Mouse (Mus musculus) kidney, embryonic 16.5 days (tissue): ENCODE data around the gene Pon1. TPM values are rescaled to one million over a fixed set of nuclear protein-coding genes. Genes with fewer than 3 reads are reported as not detected.
"Not testable (repeated sequence)": the region's sequence is repeated elsewhere in the genome, so short reads cannot be mapped to it uniquely, and the experiment has no call there.

Source experiments
- ATAC-seq: fragments of 200-750 bp; cut with Nextera tagmentation; 2 replicates; pipeline ENCODE4 v1.8.0; 2017; ENCODE audit warnings: moderate TSS enrichment; ENCODE audit not compliant: low FRiP score, low TSS enrichment
- H3K27ac ChIP-seq: fragments of 300-500 bp; sonication (generic); 2 replicates; pipeline ENCODE4 v1.5.1; 2014; ENCODE audit warnings: low read length
- H3K27me3 ChIP-seq: fragments of 300-500 bp; sonication (generic); 2 replicates; pipeline ENCODE4 v1.6.1; 2014; ENCODE audit warnings: low read length, control low read depth, mixed read lengths; ENCODE audit not compliant: insufficient read depth
- H3K36me3 ChIP-seq: fragments of 300-500 bp; sonication (generic); 2 replicates; pipeline ENCODE4 v1.6.1; 2014; ENCODE audit warnings: low read length, control low read depth, mixed read lengths; ENCODE audit not compliant: insufficient read depth
- H3K4me1 ChIP-seq: fragments of 300-500 bp; sonication (generic); 2 replicates; pipeline ENCODE4 v1.6.1; 2014; ENCODE audit warnings: low read length, control low read depth, mixed read lengths; ENCODE audit not compliant: insufficient read depth
- H3K4me2 ChIP-seq: fragments of 300-500 bp; sonication (generic); replicated peaks from 2 replicates; pipeline ENCODE4 v1.6.1; 2014; ENCODE audit warnings: low read depth, low read length
- H3K4me3 ChIP-seq: fragments of 300-500 bp; sonication (generic); 2 replicates; pipeline ENCODE4 v1.5.1; 2014; ENCODE audit warnings: mild to moderate bottlenecking, low read length
- H3K9ac ChIP-seq: fragments of 300-500 bp; sonication (generic); replicated peaks from 2 replicates; pipeline ENCODE4 v1.6.1; 2014; ENCODE audit warnings: low read length
- H3K9me3 ChIP-seq: fragments of 300-500 bp; sonication (generic); 2 replicates; pipeline ENCODE4 v1.6.1; 2016; ENCODE audit warnings: low read length, control low read depth
- WGBS: fragments of 180-500 bp; shearing (Covaris S2); extraction: QIAGEN DNeasy Blood & Tissue Kit; methylation state at CpG from one replicate; pipeline ENCODE4 v1.1.7; 2014; 5-methylcytosine and 5-hydroxymethylcytosine counted together
- polyA plus RNA-seq: library from polyadenylated mRNA; unstranded; fragments of >200 nt; fragmentation: Nextera tagmentation; extraction: Ambion mirVana; gene quantifications from 2 replicates; pipeline ENCODE4 v1.2.1, GENCODE M21; 2015

Pon1 gene
- polyA plus RNA-seq = 0.10 and 0.18 TPM in 2 replicates

DNA sequence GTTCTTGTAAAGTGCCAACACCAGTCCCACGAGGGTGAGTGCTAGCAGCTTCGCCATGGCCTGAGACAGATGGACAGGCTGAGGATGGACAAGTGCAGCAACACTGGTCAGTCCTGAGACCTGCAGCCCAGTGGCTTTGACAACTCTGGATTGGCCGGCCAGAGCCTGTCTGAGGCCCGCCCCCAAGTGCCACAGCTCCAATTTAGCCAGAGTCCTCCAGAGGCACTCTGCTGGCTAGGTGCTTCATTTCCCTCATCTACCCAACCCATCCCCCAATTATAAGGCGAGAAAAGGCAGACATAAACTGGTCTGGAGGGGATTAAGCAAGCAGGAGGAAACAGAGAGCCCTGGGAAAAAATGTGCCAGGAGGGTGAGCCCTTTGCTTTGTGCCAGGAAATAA lies at the start of gene Pon1:
Gene Pon1, minus strand, starts transcription at position 254 of the 400 bp plus-strand sequence.
- Histone ChIP-seq H3K9ac (no peak within 1 kb of the TSS), H3K27ac (no peak within 1 kb of the TSS), H3K9me3 (peaks cover 4% of the 10 kb centered on the region; the same call in 1 of the 2 replicates), H3K4me3 (no peak within 1 kb of the TSS), H3K36me3 (no peaks in the 10 kb centered on the region), H3K4me1 (no peaks in the 10 kb centered on the region), H3K27me3 (no peaks in the 10 kb centered on the region), H3K4me2 (no peak within 1 kb of the TSS)
- ATAC-seq = peak; percentile 53; the same call in 1 of the 2 replicates
- WGBS = 39% methylated on average over 5 of the region's 5 CpGs

DNA sequence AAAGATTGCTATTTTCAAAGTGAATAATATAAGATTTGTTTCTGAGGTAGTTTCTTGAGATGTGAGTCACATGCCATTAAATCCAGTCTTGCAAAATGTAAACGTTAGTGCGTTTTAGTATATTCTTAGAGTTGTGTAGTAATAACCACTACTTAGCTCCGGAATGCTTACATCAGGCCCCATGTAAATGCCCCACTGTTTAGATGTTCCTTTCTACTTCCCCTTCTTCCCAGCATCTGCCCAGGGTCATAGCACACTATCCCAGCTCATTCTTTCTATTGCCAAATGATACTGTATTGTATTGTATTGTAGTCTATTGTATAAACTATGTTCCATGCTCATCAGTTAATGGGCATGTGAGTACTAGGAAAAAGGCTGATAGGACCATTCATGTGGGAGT lies 45.1 kb upstream of the Pon1 start:
- Histone ChIP-seq H3K9ac (no peak overlapping the region), H3K4me3 (no peak overlapping the region), H3K27ac (no peak overlapping the region), H3K27me3 (no peaks in the 10 kb centered on the region), H3K4me1 (no peaks in the 10 kb centered on the region), H3K4me2 (no peak overlapping the region), H3K9me3 (no peaks in the 10 kb centered on the region), H3K36me3 (no peaks in the 10 kb centered on the region)
- ATAC-seq = no peak
- 93% methylated on average over 3 of the region's 3 CpGs for WGBS

DNA sequence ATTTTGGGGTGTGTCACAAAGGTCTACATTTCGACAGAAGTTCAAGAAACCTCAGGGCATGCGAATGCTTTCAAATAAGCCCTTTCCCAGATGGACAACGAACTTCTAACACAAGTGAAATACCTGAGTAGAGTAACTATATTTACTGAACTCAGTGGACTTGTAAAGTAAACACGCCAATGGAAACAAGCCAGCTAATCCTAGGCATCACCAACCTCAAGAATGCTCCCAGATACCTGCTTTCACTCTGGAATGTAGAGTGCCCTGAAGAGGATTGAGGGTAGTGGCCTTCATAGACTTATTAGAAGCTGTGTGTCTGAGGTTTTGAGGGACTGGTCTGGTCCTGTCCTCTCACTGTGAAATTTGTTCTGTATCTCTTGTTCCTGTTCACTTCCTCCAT lies 43.8 kb upstream of the Pon1 start:
- no peaks in the 10 kb centered on the region for H3K9me3 ChIP-seq
- WGBS = 89% methylated on average over 4 of the region's 4 CpGs
- no peak for ATAC-seq
- H3K4me2 ChIP-seq = no peak overlapping the region
- no peaks in the 10 kb centered on the region for H3K36me3 ChIP-seq
- H3K4me3 ChIP-seq = no peak overlapping the region
- no peak overlapping the region for H3K9ac ChIP-seq
- no peaks in the 10 kb centered on the region for H3K4me1 ChIP-seq
- H3K27ac ChIP-seq = no peak overlapping the region
- H3K27me3 ChIP-seq = no peaks in the 10 kb centered on the region

DNA sequence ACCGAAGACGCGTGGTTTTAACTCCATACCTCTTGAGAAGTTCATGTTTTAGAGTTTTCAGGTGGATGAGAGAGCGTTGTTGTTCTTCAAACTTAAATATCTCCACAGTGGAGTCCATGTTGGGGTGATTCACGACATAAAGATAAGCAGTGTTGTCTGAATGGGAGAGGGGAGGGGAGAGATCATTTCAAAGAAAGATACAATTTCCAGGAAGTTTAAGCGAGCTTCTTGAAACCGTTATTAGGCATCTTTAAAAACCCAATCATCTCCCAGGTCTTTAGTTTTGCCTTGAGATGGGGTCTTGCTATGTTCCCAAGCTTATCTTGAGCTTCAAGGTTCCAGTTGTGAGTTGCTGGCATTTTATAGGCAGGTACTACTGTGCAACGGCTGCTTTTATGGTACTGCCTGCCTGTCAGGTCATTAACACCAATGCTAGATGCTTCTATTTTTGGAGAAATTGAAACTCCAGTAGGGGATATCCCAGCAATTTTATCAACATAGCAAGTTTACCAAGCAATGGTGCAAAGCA lies 43.2 kb upstream of the Pon1 start:
- H3K27ac ChIP-seq = no peak overlapping the region
- no peak overlapping the region for H3K4me3 ChIP-seq
- WGBS = 88% methylated on average over 8 of the region's 8 CpGs
- no peaks in the 10 kb centered on the region for H3K9me3 ChIP-seq
- H3K4me2 ChIP-seq = no peak overlapping the region
- no peaks in the 10 kb centered on the region for H3K4me1 ChIP-seq
- H3K27me3 ChIP-seq = no peaks in the 10 kb centered on the region
- H3K9ac ChIP-seq = no peak overlapping the region
- H3K36me3 ChIP-seq = no peaks in the 10 kb centered on the region
- ATAC-seq = no peak

DNA sequence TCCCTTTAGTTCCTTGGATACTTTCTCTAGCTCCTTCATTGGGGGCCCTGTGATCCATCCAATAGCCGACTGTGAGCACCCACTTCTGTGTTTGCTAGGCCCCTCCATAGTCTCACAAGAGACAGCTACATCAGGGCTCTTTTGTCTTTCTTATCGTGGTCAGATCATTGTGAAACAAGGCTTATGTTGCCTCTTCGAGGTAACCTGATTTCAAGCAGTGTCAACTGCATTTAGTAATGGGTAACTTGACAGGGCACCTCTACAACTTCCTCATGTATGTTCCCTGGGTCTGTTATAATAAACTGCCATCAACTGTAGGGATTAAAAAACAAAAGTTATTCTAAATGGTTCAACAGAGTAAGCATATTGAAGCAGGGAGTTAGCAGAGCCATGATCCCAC lies 40.8 kb upstream of the Pon1 start:
- ATAC-seq = no peak
- no peak overlapping the region for H3K4me2 ChIP-seq
- no peak overlapping the region for H3K4me3 ChIP-seq
- no peaks in the 10 kb centered on the region for H3K4me1 ChIP-seq
- H3K36me3 ChIP-seq = no peaks in the 10 kb centered on the region
- no peak overlapping the region for H3K9ac ChIP-seq
- WGBS = 80% methylated on average over 3 of the region's 3 CpGs
- no peak overlapping the region for H3K27ac ChIP-seq
- no peaks in the 10 kb centered on the region for H3K9me3 ChIP-seq
- no peaks in the 10 kb centered on the region for H3K27me3 ChIP-seq

DNA sequence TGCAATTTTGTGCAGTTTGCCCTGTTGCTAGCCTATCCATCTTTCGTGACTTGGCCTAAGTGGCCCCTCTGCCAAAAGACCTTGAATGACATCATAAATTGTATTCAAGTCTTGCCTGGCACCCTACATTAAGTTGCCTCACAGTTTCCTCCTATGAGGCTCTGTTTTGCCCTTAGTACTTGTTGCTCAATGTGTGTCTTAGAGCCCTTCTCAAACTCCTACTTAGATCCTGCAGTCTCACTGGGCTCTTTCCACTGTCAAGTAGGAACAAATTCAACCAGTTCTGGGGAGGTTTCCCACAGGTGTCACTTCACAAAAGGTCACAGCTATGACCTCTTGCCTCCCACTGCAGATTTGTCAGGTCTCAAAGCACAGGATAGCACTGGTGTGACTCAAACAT lies 40.1 kb upstream of the Pon1 start:
- Histone ChIP-seq H3K27ac (no peak overlapping the region), H3K9me3 (no peaks in the 10 kb centered on the region), H3K36me3 (no peaks in the 10 kb centered on the region), H3K4me2 (no peak overlapping the region), H3K9ac (no peak overlapping the region), H3K4me1 (no peaks in the 10 kb centered on the region), H3K27me3 (no peaks in the 10 kb centered on the region), H3K4me3 (no peak overlapping the region)
- ATAC-seq = no peak
- 94% methylated on average over 1 of the region's 1 CpGs for WGBS

DNA sequence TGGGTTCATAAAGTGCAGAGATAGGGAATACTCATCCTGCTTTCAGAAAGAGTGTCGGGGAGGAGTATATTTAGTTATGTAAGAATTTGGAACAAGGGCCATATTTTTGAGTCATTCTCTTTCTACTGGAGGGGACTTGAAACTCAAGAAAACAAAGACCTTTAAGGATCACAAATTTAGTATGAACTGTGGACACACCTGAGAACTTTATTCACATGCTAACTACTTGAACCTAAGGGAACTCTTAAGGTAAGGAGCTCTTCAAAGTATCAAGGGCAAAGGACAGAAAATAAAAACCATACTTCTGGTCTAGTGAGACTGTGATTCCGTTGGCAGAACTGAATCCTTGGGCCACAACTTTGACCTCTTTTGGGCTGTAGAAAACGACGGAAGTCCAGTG lies 38.3 kb upstream of the Pon1 start:
- no peaks in the 10 kb centered on the region for H3K4me1 ChIP-seq
- H3K4me3 ChIP-seq = no peak overlapping the region
- H3K27ac ChIP-seq = no peak overlapping the region
- H3K4me2 ChIP-seq = no peak overlapping the region
- no peaks in the 10 kb centered on the region for H3K36me3 ChIP-seq
- ATAC-seq = no peak
- H3K9me3 ChIP-seq = no peaks in the 10 kb centered on the region
- H3K9ac ChIP-seq = no peak overlapping the region
- H3K27me3 ChIP-seq = no peaks in the 10 kb centered on the region
- WGBS = 96% methylated on average over 4 of the region's 4 CpGs

DNA sequence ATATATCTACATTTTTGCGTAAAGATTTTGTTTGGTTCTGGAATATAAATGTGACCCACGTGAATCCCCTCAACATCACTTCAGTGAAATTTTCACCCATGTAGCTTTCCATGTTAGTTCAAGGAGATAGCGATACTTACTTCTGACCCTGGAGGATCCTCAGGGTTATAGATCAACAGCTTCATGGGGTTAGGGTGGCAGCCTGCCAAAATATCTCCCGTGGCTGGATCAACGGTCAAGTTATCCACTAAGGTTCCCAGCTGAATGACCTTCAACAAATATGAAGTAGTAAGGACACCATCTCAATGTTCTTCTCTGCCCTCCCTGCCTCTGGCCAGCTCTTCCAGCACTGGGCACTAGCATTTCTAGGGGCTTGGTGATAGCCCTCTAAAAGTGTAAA lies 36.5 kb upstream of the Pon1 start:
- 78% methylated on average over 5 of the region's 5 CpGs for WGBS
- H3K4me2 ChIP-seq = no peak overlapping the region
- H3K27ac ChIP-seq = no peak overlapping the region
- H3K9ac ChIP-seq = no peak overlapping the region
- H3K36me3 ChIP-seq = no peaks in the 10 kb centered on the region
- H3K4me3 ChIP-seq = no peak overlapping the region
- ATAC-seq = no peak
- H3K9me3 ChIP-seq = no peaks in the 10 kb centered on the region
- no peaks in the 10 kb centered on the region for H3K27me3 ChIP-seq
- no peaks in the 10 kb centered on the region for H3K4me1 ChIP-seq

DNA sequence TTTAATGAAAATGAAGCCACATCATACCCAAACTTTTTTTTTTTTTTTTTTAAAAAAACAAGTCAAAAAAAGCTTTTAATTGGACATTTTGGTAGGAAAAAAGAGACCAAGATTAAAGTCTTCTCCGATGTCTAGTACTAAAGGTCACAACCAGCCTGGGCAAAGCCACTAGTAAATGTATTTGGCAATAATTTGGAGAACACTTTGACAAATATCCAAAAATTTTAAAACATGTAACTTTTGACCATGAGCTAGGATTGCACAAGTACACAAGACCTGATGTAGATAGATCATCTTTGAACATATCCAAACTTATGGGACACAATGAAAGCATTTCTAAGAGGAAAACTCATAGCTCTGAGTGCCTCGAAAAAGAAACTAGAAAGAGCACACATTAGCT lies 29.8 kb upstream of the Pon1 start:
- not testable (repeated sequence) for H3K9ac ChIP-seq, H3K4me1 ChIP-seq, H3K36me3 ChIP-seq, H3K4me2 ChIP-seq, H3K27me3 ChIP-seq, H3K4me3 ChIP-seq, H3K9me3 ChIP-seq, H3K27ac ChIP-seq, ATAC-seq
- WGBS = 87% methylated on average over 2 of the region's 2 CpGs

DNA sequence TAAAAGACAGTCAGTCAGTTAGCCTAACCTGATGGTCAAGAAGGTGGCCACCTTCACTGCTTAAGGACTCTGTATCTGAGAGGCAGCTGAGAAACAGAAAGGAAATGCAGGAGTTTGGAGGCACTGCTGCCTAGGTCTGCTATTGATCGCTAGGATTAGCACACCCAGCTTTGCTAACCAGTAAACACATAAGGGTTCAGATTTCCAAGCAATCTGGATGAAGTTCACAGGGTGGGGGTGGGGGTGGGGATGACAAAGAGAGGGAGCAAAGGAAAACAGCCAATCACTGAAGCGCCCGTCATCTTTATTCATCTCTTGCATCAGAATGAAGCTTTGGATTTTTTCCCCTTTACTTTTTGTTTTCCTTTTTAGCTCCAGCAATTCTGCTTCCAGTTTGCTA lies 28.3 kb upstream of the Pon1 start:
- no peaks in the 10 kb centered on the region for H3K4me1 ChIP-seq
- no peak overlapping the region for H3K4me2 ChIP-seq
- H3K9me3 ChIP-seq = no peaks in the 10 kb centered on the region
- no peak overlapping the region for H3K9ac ChIP-seq
- no peaks in the 10 kb centered on the region for H3K36me3 ChIP-seq
- H3K4me3 ChIP-seq = no peak overlapping the region
- H3K27ac ChIP-seq = no peak overlapping the region
- 77% methylated on average over 3 of the region's 3 CpGs for WGBS
- ATAC-seq = no peak
- H3K27me3 ChIP-seq = no peaks in the 10 kb centered on the region
